Mouse (Mus musculus) midbrain, embryonic 14.5 days (tissue): ENCODE results near the gene Rps2. TPM values are rescaled to one million over a fixed set of nuclear protein-coding genes. Genes with fewer than 3 reads are reported as not detected.

Source experiments
- ATAC-seq: fragments of 200-750 bp; cut with Nextera tagmentation; 2 replicates; pipeline ENCODE4 v1.8.0; 2017; ENCODE audit warnings: moderate number of reproducible peaks, moderate library complexity; ENCODE audit not compliant: low FRiP score, low TSS enrichment
- DNase-seq: peaks from one replicate; pipeline ENCODE4 v3.0.0-alpha.2; 2015
- H3K27ac ChIP-seq: fragments of 300-500 bp; sonication (generic); replicated peaks from 2 replicates; pipeline ENCODE4 v1.5.1; 2014; ENCODE audit warnings: mild to moderate bottlenecking, low read depth, low read length, moderate library complexity
- H3K27me3 ChIP-seq: fragments of 300-500 bp; sonication (generic); 2 replicates; pipeline ENCODE4 v1.6.1; 2014; ENCODE audit warnings: low read length, control low read depth, mixed read lengths; ENCODE audit not compliant: control insufficient read depth, insufficient read depth
- H3K36me3 ChIP-seq: fragments of 300-500 bp; sonication (generic); 2 replicates; pipeline ENCODE4 v1.6.1; 2014; ENCODE audit warnings: low read length, control low read depth; ENCODE audit not compliant: control insufficient read depth, insufficient read depth
- H3K4me1 ChIP-seq: fragments of 300-500 bp; sonication (generic); 2 replicates; pipeline ENCODE4 v1.6.1; 2014; ENCODE audit warnings: mild to moderate bottlenecking, antibody characterized with exemption, low read length, control low read depth; ENCODE audit not compliant: control insufficient read depth, insufficient read depth
- H3K4me2 ChIP-seq: fragments of 300-500 bp; sonication (generic); 2 replicates; pipeline ENCODE4 v1.6.1; 2014; ENCODE audit warnings: mild to moderate bottlenecking, low read length, moderate library complexity
- H3K4me3 ChIP-seq: fragments of 300-500 bp; sonication (generic); replicated peaks from 2 replicates; pipeline ENCODE4 v1.5.1; 2014; ENCODE audit warnings: low read depth, low read length
- H3K9ac ChIP-seq: fragments of 300-500 bp; sonication (generic); replicated peaks from 2 replicates; pipeline ENCODE4 v1.6.1; 2014; ENCODE audit warnings: mild to moderate bottlenecking, low read length, moderate library complexity
- H3K9me3 ChIP-seq: fragments of 300-500 bp; sonication (generic); 2 replicates; pipeline ENCODE4 v1.6.1; 2016; ENCODE audit warnings: low read length, control low read depth, mixed read lengths; ENCODE audit not compliant: control insufficient read depth
- WGBS: fragments of 180-500 bp; shearing (Covaris S2); extraction: QIAGEN DNeasy Blood & Tissue Kit; methylation state at CpG from one replicate; pipeline ENCODE4 v1.1.7; 2014; 5-methylcytosine and 5-hydroxymethylcytosine counted together
- polyA plus RNA-seq: library from polyadenylated mRNA; unstranded; fragments of >200 nt; fragmentation: Nextera tagmentation; extraction: Ambion mirVana; gene quantifications from 2 replicates; pipeline ENCODE4 v1.2.1, GENCODE M21; 2014

Rps2 gene
- polyA plus RNA-seq, 1 experiment from 2014 or later: 824 TPM

DNA sequence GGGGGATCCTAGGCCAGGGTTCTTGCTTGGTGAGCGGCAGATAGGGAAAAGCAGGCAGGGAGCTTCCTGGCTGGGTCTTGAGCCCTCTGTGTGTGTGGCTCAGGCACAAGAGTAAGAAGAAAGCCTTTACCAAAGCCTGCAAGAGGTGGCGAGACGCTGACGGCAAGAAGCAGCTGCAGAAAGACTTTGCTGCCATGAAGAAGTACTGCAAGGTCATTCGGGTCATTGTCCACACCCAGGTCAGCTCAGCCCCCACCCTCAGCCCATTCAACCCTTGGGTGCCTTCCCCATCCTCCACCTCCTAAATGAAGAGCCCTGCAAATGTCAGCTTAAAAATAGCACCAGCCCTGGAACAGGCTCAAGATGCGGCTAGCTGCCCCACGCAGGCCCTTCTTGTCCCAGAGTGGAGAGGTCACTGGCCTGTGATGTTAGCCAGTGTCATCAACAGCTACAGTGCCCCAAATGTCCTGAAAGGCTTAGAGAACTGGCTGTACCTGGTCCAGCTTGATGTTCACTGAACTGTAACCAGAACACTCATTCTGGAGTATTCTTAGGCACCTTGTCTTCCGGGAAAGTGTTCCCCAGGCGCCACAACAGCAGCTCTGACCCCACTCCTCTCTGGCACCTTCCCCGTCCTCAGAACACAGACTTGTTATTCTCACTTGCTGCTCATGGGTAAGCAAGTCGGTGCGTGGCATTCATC, 14.5 kb downstream of the Rps2 start:
- H3K9ac ChIP-seq: no peak overlapping the region
- no peak overlapping the region for H3K4me2 ChIP-seq
- H3K36me3 ChIP-seq: no peaks in the 10 kb centered on the region
- no peak overlapping the region for H3K27ac ChIP-seq
- no peak for ATAC-seq
- 0 out of 2 replicates have a peak, but pooled peaks cover 6% of the 10 kb centered on the region for H3K4me1 ChIP-seq
- no peaks in the 10 kb centered on the region for H3K9me3 ChIP-seq
- no peak overlapping the region for H3K4me3 ChIP-seq
- no peak for DNase-seq
- 81% methylated on average over 12 of the region's 12 CpGs for WGBS
- no peaks in the 10 kb centered on the region for H3K27me3 ChIP-seq

DNA sequence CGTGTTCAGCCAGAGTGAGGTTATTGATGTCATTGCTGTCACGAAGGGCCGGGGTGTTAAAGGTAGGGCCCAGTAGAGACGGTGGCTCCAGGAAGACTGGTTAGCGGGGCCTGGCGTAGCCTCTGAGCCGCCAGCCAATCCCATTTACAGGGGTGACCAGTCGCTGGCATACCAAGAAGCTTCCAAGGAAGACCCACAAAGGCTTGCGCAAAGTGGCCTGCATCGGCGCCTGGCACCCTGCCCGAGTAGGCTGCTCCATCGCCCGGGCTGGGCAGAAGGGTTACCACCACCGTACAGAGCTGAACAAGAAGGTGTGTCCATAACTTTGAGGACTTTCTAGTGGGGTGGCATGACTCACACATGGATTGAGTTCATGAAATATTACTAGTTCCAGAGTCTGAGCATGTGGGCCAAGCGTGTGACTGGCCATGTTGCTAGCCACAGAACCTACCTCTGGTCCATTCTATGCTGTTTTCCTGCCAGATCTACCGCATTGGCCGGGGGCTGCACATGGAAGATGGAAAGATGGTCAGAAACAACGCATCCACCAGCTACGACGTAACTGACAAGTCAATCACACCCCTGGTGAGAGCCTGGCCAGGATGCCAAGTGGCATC, 15.6 kb downstream of the Rps2 start:
- Histone ChIP-seq H3K27me3 (no peaks in the 10 kb centered on the region), H3K4me2 (no peak overlapping the region), H3K9me3 (no peaks in the 10 kb centered on the region), H3K4me1 (0 out of 2 replicates have a peak, but pooled peaks cover 6% of the 10 kb centered on the region), H3K4me3 (no peak overlapping the region), H3K27ac (no peak overlapping the region), H3K36me3 (no peaks in the 10 kb centered on the region), H3K9ac (no peak overlapping the region)
- no peak for ATAC-seq
- WGBS: 92% methylated on average over 21 of the region's 21 CpGs
- no peak for DNase-seq

DNA sequence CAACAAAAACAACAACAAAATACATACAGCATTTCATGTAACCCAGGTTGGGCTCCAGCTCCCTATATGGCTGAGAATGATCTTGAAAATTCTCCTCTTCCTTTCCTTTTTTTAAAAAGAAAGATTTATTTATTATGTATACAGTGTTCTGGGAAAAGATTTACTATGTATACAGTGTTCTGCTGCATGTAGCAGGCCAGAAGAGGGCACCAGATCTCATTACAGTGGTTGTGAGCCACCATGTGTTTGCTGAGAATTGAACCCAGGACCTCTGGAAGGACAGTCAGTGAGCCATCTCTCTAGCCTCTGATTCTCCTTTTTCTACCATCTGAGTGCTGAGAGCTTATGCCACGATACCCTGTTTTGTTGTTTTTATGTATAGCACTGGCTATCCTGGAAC, 16.6 kb downstream of the Rps2 start:
- H3K9ac ChIP-seq: no peak overlapping the region
- no peaks in the 10 kb centered on the region for H3K27me3 ChIP-seq

DNA sequence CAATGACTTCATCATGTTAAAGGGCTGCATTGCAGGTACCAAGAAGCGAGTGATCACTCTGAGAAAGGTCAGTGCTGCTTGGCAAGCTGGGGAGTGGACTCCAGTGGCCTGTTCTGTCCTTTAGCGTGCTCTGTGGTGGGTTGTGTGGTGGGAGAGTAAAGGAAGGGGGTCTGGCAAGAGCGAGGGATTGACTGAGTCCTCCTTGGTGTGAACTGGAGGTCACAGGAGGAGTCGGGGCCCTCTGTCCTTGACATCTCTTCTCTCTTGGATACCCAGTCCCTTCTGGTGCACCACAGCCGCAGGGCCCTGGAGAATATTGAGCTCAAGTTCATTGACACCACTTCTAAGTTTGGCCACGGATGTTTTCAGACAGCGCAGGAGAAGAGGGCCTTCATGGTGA, 17.5 kb downstream of the Rps2 start:
- no peak for DNase-seq

More for the DNA sequence above, 16.6 kb downstream of the Rps2 start:
- Histone ChIP-seq H3K27ac (no peak overlapping the region), H3K36me3 (no peaks in the 10 kb centered on the region), H3K4me2 (no peak overlapping the region), H3K4me3 (no peak overlapping the region), H3K9me3 (no peaks in the 10 kb centered on the region), H3K4me1 (0 out of 2 replicates have a peak, but pooled peaks cover 6% of the 10 kb centered on the region)
- ATAC-seq (no peak), DNase-seq (no peak)
- 92% methylated on average over 1 of the region's 1 CpGs for WGBS

DNA sequence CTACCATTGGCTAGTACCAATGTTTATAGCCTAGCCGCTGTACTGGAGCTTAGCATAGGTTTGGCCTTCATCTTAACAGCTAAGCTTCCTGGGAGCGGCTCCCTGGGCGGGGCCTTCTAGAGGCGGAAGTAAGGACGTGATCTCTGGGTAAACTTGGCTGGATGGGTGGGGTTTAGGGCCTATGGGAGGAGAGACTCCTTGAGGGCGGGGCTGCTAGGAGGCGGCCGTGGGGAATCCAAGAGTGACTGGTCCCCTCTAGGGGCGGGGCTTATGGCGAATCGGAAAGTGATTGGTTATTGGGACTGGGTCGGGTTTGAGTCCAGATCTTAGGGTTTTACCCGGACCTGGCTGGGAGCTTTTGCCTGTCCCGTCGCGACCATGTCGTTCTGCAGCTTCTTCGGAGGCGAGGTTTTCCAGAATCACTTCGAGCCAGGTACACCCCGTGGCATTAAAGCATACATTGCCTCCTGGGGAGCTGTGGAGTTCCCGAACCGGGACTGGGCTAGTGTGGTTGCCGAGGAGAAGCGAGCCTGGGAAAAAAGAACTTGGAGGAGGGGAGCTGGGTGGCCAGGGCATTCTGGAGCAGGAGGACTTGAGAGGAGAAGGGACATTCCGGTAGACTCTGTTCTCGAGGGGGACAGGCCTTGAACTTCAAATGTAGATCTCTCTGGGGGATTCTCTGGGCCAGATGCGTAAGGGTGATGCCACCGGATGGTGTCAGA, 18.6 kb downstream of the Rps2 start, which contains the start of gene Msrb1:
TSS of gene Msrb1 (plus strand) at position 313 of the 722 bp plus-strand sequence.
- Histone ChIP-seq H3K4me2 (peak within 1 kb of the TSS; percentile 80), H3K4me1 (0 out of 2 replicates have a peak, but pooled peaks cover 6% of the 10 kb centered on the region), H3K27me3 (no peaks in the 10 kb centered on the region), H3K36me3 (no peaks in the 10 kb centered on the region), H3K27ac (peak within 1 kb of the TSS; percentile 45; the same call in 1 of the 2 replicates), H3K9me3 (no peaks in the 10 kb centered on the region), H3K9ac (peak within 1 kb of the TSS; percentile 50), H3K4me3 (peak within 1 kb of the TSS; percentile 48)
- peak; percentile 95 for DNase-seq
- peak; percentile 92 for ATAC-seq
- 2% methylated on average over 29 of the region's 29 CpGs for WGBS

More for the DNA sequence above, 17.5 kb downstream of the Rps2 start:
- H3K9ac ChIP-seq: no peak overlapping the region
- H3K9me3 ChIP-seq: no peaks in the 10 kb centered on the region
- no peak overlapping the region for H3K4me2 ChIP-seq
- H3K4me3 ChIP-seq: no peak overlapping the region
- no peak for ATAC-seq
- WGBS: 86% methylated on average over 7 of the region's 7 CpGs
- H3K36me3 ChIP-seq: no peaks in the 10 kb centered on the region
- H3K4me1 ChIP-seq: 0 out of 2 replicates have a peak, but pooled peaks cover 6% of the 10 kb centered on the region
- no peak overlapping the region for H3K27ac ChIP-seq
- no peaks in the 10 kb centered on the region for H3K27me3 ChIP-seq

DNA sequence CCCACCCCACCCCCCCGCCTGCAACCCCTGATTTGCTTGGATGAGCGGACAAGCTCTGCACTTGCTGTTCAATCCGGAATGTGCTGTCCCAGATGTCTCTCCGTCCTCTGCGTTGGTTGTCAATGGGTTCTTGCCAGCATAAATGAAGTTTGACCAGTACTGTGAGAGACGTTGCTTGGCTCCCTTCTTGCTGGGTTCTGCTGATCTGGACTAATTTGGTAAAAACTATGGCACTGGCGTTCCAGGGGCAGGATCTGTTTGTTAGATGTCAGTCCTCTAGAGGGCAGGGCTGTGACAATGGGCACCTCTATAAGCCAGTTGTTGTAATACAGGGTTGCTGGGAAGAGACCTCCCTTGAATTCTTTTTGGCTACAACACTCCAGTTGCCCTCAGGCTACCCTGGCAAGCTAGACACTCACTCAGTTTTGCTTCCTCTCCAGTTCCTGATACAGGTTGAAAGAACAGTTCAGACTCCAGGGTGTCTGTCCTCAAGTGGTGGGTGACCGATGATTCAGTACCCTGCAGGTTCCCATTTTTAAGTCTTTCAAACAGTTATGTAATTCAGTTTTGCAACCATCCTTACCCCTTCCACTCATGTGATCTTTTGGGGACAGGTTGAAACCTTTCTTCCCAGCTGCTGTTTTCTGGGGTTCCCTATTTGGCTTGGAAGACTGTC, 19.4 kb downstream of the Rps2 start:
- no peak for ATAC-seq
- H3K9ac ChIP-seq: peak overlapping the region; percentile 50; the same call in 1 of the 2 replicates

DNA sequence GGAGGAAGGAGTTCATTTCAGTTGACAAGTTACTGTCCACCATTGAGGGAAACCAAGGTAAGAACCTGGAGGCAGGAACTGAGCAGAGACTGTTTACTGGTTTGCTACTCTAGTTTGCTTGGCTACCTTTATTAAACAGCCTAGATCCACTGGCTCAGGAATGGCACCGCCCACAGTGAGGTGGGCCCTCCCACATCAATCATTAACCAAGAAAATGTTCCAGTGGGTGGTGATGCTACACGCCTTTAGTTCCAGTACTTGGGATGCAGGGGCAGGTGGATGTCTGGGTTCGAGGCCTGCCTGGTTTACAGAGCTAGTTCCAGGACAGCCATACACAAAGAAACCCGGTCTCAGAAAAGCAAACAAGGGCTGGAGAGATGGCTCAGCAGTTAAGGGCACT, 20.3 kb downstream of the Rps2 start:
- no peak overlapping the region for H3K4me3 ChIP-seq
- no peak for DNase-seq
- H3K9me3 ChIP-seq: no peaks in the 10 kb centered on the region
- no peak for ATAC-seq
- 0 out of 2 replicates have a peak, but pooled peaks cover 6% of the 10 kb centered on the region for H3K4me1 ChIP-seq
- H3K27ac ChIP-seq: no peak overlapping the region
- no peaks in the 10 kb centered on the region for H3K36me3 ChIP-seq
- H3K4me2 ChIP-seq: no peak overlapping the region
- no peak overlapping the region for H3K9ac ChIP-seq
- H3K27me3 ChIP-seq: no peaks in the 10 kb centered on the region
- WGBS: 84% methylated on average over 4 of the region's 4 CpGs

More for the DNA sequence above, 19.4 kb downstream of the Rps2 start:
- Histone ChIP-seq H3K4me2 (peak overlapping the region; percentile 80), H3K36me3 (no peaks in the 10 kb centered on the region), H3K4me3 (peak overlapping the region; percentile 48), H3K4me1 (0 out of 2 replicates have a peak, but pooled peaks cover 6% of the 10 kb centered on the region), H3K27ac (no peak overlapping the region), H3K9me3 (no peaks in the 10 kb centered on the region), H3K27me3 (no peaks in the 10 kb centered on the region)
- DNase-seq: no peak
- WGBS: 27% methylated on average over 8 of the region's 8 CpGs

DNA sequence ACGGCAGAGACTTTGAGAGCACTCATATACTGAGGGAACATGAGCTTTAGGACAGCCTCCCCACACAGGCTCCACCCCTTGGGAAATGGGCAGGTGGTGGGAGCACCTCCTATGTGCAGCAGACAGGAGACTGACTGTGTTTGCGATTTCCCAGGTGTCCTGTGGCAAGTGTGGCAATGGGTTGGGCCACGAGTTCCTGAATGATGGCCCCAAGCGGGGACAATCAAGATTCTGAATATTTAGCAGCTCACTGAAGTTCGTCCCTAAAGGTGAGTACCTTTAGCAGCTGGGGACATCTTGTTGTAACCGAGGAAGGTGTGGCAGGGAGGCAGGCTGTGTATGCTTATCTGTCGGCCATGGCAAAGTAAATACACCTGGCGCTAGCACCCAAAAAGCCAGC, 22.0 kb downstream of the Rps2 start:
- WGBS: 85% methylated on average over 8 of the region's 8 CpGs
- Histone ChIP-seq H3K27ac (no peak overlapping the region), H3K9me3 (no peaks in the 10 kb centered on the region), H3K4me2 (no peak overlapping the region), H3K4me3 (no peak overlapping the region), H3K27me3 (no peaks in the 10 kb centered on the region), H3K4me1 (0 out of 2 replicates have a peak, but pooled peaks cover 6% of the 10 kb centered on the region), H3K36me3 (no peaks in the 10 kb centered on the region), H3K9ac (no peak overlapping the region)
- no peak for ATAC-seq
- DNase-seq: no peak
